13 mouse cellular contexts compared by ENCODE assay signal in genomic region chr6:145401140-145401539, GRCm38 (mm10).
DNase-seq lines count a peak whose midpoint lies in the region; ATAC-seq lines count a peak whose summit lies in the region.
"Had no signal": no experiment of that assay in that cellular context is flagged by ENCODE, and none has a peak within 500 bp of the region (broad histone marks: within the 10 kb centered on the region; RNA-seq: fewer than 3 reads in every experiment).

No protein-coding gene starts in this region.

- no peak overlapping the region for H3K4me3 ChIP-seq in hindbrain, embryonic 10.5 days
- H3K4me3 ChIP-seq in hindbrain, embryonic 11.5 days (ENCODE audit: low read depth, low read length), result no peak overlapping the region
- H3K4me3 ChIP-seq in hindbrain, embryonic 14.5 days (replicated peaks; ENCODE audit: low read length), result no peak overlapping the region
- H3K4me3 ChIP-seq: hindbrain, embryonic 12.5 days; limb, embryonic 15.5 days; midbrain, embryonic 13.5 days had no signal

- intact Hi-C loops in left cerebral cortex, postnatal 4 days (cut with DNase I), result no loop called here

- H3K27me3 ChIP-seq in hindbrain, embryonic 10.5 days (ENCODE audit: insufficient read depth, poor library complexity, severe bottlenecking), result no peaks in the 10 kb centered on the region
- no peaks in the 10 kb centered on the region for H3K27me3 ChIP-seq in hindbrain, embryonic 11.5 days (ENCODE audit: control insufficient read depth, insufficient read depth, low read length)
- H3K27me3 ChIP-seq in hindbrain, embryonic 14.5 days (ENCODE audit: control insufficient read depth, insufficient read depth, low read length), result no peaks in the 10 kb centered on the region
- H3K27me3 ChIP-seq: hindbrain, embryonic 12.5 days; limb, embryonic 15.5 days; midbrain, embryonic 13.5 days had no signal

- ATAC-seq in hindbrain, embryonic 11.5 days (ENCODE audit: low FRiP score), result no peak
- no peak for ATAC-seq in hindbrain, embryonic 14.5 days (ENCODE audit: low FRiP score)
- ATAC-seq: midbrain, embryonic 13.5 days had no signal

- no peak overlapping the region for H3K4me2 ChIP-seq in hindbrain, embryonic 11.5 days (replicated peaks; ENCODE audit: low read depth, low read length)
- no peak overlapping the region for H3K4me2 ChIP-seq in hindbrain, embryonic 14.5 days (replicated peaks)
- H3K4me2 ChIP-seq: hindbrain, embryonic 12.5 days; limb, embryonic 15.5 days; midbrain, embryonic 13.5 days had no signal

- no peak overlapping the region for H3K9ac ChIP-seq in hindbrain, embryonic 11.5 days (ENCODE audit: low read depth, low read length)
- H3K9ac ChIP-seq in hindbrain, embryonic 14.5 days, result no peak overlapping the region
- H3K9ac ChIP-seq: hindbrain, embryonic 12.5 days; limb, embryonic 15.5 days; midbrain, embryonic 13.5 days had no signal

- no peaks in the 10 kb centered on the region for H3K9me3 ChIP-seq in hindbrain, embryonic 10.5 days
- no peaks in the 10 kb centered on the region for H3K9me3 ChIP-seq in hindbrain, embryonic 11.5 days (ENCODE audit: control insufficient read depth, low read length)
- no peaks in the 10 kb centered on the region for H3K9me3 ChIP-seq in hindbrain, embryonic 14.5 days (ENCODE audit: control insufficient read depth, low read length)
- H3K9me3 ChIP-seq: hindbrain, embryonic 12.5 days; limb, embryonic 15.5 days; midbrain, embryonic 13.5 days had no signal

- no peak for DNase-seq in hindbrain, embryonic 10.5 days (ENCODE audit: low spot score)
- no peak for DNase-seq in hindbrain, embryonic 11.5 days (ENCODE audit: low spot score)
- DNase-seq in 3T3-L1 (ENCODE audit: low read depth, low spot score), result peak; percentile 67
- DNase-seq in adipocyte (ENCODE audit: low spot score), result peak; percentile 63
- DNase-seq in kidney, postnatal 10 days, result peak; percentile 65
- no peak for DNase-seq in left cerebral cortex, postnatal 4 days
- no peak for DNase-seq in hindbrain, embryonic 14.5 days (ENCODE audit: low spot score)
- DNase-seq: cerebellum, adult 2 months; layer of hippocampus, adult 9-11 months; right cerebral cortex, adult 18-20 months had no signal

- H3K36me3 ChIP-seq in hindbrain, embryonic 10.5 days, result no peaks in the 10 kb centered on the region
- no peaks in the 10 kb centered on the region for H3K36me3 ChIP-seq in hindbrain, embryonic 11.5 days (ENCODE audit: control insufficient read depth, insufficient read depth, low read length)
- H3K36me3 ChIP-seq in hindbrain, embryonic 14.5 days (replicated peaks; ENCODE audit: control insufficient read depth, insufficient read depth), result no peaks in the 10 kb centered on the region
- H3K36me3 ChIP-seq: hindbrain, embryonic 12.5 days; limb, embryonic 15.5 days; midbrain, embryonic 13.5 days had no signal

- peaks cover 6% of the 10 kb centered on the region for H3K4me1 ChIP-seq in hindbrain, embryonic 10.5 days (replicated peaks)
- H3K4me1 ChIP-seq in hindbrain, embryonic 11.5 days (replicated peaks; ENCODE audit: control insufficient read depth, insufficient read depth, low read length), result no peaks in the 10 kb centered on the region
- H3K4me1 ChIP-seq in hindbrain, embryonic 14.5 days (replicated peaks; ENCODE audit: control insufficient read depth, insufficient read depth, low read length), result no peaks in the 10 kb centered on the region
- H3K4me1 ChIP-seq: midbrain, embryonic 13.5 days had no signal

- 31% methylated on average over 4 of the region's 4 CpGs for WGBS in hindbrain, embryonic 10.5 days
- WGBS in hindbrain, embryonic 11.5 days, result 30% methylated on average over 4 of the region's 4 CpGs
- 34% methylated on average over 4 of the region's 4 CpGs for WGBS in hindbrain, embryonic 14.5 days

- peak overlapping the region; percentile 23; the same call in 1 of the 2 replicates for H3K27ac ChIP-seq in hindbrain, embryonic 10.5 days
- no peak overlapping the region for H3K27ac ChIP-seq in hindbrain, embryonic 11.5 days (ENCODE audit: low read depth, low read length)
- H3K27ac ChIP-seq in hindbrain, embryonic 14.5 days, result no peak overlapping the region
- H3K27ac ChIP-seq: hindbrain, embryonic 12.5 days; limb, embryonic 15.5 days; midbrain, embryonic 13.5 days had no signal

Comparison
In these comparisons a context has a peak if more than half of its experiments do, and no peak if none do; other contexts are left out.
1. DNase-seq: peak in 3T3-L1 (single experiment), adipocyte (single experiment) and kidney, postnatal 10 days (single experiment); none in hindbrain, embryonic 10.5 days (single experiment), hindbrain, embryonic 11.5 days (single experiment), left cerebral cortex, postnatal 4 days (single experiment) and hindbrain, embryonic 14.5 days (single experiment).